Mouse (Mus musculus): ENCODE data around the gene Nkain1.

Nkain1 gene

DNA sequence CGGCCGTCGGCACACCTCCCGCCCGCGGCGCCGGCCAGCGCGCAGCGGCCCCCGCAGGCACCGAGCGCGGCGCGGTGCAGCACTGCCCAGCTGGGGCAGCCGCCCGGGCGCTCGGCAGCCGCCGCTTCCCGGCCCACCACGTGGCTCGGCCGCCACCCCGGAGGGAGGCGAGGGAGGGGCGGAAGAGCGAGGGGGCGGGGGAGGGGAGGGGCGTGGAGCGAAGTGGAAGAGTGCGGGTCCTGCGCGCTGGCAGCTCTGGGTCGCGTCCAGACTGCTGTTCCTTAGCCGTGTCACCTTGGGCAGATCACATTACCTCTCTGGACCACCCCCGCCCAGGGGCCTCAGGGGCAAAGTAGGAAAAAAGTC is at the start of gene Nkain1:
Gene Nkain1, minus strand, starts transcription at position 126 of the 366 bp plus-strand sequence.
- DNase-seq, result peak; percentile 41

- DNase-seq, result no peak
Observed at GRCm38 (mm10) chr4:130578734-130579274, 4.8 kb upstream of the Nkain1 start.

DNA sequence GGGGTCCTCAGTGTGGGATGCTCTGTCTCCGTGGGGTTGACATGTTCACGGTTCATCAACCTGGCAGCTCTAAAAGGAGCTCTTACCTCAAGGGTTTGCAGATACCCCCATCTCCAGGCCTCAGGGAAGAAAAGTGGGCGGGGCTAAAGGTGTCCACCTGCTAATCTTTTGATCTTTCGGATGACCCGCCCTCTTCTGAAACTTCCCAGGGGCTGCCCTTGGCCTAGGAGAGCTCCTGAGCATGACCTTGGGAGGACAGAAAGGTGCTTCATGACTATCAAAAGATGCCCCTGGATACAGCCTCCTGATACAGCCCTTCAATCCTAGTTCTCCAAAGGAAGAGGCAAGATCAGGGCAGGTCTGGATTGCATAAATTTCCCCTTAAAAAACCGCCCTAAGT is 3.1 kb upstream of the Nkain1 start:
- DNase-seq, result no peak

DNA sequence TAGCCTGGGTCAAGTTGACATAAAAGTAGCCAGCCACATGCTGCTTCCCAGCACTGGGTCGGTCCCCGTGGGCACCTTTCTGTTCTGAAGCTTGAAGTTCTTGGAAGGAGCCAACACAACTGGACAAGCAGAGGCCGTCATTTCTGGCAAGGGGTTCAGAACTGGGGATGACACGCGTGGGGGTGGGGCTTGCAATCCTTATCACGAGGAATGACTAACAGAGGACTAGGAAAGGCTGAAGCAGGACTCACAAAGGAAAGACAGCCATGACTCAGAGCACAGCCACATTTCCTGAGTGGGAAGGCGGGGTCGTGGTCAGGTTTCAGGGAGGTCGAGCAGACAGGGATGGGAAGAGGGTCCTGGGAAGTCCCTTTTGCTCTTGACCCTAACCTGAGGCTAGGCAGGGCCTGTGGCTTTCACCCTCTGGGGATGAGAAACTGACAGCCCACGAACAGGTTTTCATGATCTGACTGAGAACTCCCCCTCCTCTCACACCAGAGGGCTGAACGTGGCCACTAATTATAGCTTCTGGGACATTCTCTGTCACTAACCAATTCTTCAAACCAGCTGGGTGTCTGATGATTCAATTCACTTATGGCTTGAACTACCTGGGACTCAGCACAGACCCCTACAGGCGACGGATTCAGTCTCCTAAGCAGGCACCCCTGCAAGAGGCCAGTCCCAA is 2.4 kb upstream of the Nkain1 start:
- no peak for DNase-seq

- DNase-seq, result no peak
Observed at GRCm38 (mm10) chr4:130575533-130575932, 1.6 kb upstream of the Nkain1 start.

GRCm38 (mm10) chr4:130574861-130575460 is 988 bp upstream of the Nkain1 start:
- DNase-seq, result no peak

DNA sequence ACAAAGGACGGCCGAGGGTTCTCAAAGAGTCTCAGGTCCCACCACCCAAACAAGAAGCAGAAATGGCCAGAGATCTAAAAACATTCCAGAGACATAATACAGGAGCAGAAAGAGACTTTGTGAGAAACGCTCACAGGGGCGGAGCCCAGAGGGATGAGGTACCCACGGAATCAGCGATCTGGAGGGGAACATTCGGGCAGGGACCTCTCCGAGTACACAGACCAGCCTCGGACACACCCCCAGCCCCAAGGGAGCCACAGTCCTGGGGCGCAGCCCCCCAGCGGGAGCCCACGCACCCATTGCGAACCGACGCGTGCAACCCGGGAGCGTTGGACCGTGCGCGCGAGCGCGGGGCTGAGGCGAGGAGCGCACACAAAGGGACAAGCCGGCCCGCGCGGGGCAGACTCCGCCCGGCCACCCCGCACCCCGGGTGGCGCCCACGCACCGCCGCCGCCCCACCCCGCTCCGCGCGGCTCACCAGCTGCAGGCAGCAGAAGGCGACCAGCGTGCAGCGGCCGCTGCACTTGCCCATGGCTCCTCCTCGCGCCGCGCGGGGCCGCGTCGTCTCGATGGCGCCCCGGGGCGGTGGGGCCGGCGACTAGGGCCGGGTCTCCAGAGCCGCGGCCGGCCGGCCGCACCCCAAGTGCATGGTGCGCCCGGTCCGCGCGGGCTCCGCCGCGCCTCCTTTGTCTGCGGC is 474 bp downstream of the Nkain1 start:
- DNase-seq, result no peak

- no peak for DNase-seq
Observed at GRCm38 (mm10) chr4:130573012-130573350, 992 bp downstream of the Nkain1 start.

DNA sequence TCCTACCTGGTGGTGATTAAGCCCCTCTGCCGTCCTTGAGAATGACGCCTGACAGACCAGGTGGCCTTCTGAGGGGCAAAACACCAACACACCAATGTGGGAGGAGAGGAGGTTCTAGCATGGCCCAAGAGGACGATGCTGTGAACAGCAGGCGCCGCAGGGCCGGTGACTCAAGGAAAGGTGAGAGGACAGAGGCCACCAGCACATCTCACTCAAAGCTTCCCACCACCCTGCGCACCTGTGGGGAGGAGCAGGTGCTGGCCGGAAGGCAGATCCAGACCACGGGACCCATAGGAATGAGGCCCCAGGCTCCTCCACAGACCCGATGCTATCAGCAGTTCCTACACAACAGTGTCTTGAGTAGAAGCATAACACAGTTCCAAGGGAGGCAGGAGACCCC is 1.4 kb downstream of the Nkain1 start:
- no peak for DNase-seq

- DNase-seq, result no peak
Observed at GRCm38 (mm10) chr4:130570941-130571720, 2.8 kb downstream of the Nkain1 start.

GRCm38 (mm10) chr4:130568043-130568978 is 5.7 kb downstream of the Nkain1 start:
- peak; percentile 81 for DNase-seq

DNA sequence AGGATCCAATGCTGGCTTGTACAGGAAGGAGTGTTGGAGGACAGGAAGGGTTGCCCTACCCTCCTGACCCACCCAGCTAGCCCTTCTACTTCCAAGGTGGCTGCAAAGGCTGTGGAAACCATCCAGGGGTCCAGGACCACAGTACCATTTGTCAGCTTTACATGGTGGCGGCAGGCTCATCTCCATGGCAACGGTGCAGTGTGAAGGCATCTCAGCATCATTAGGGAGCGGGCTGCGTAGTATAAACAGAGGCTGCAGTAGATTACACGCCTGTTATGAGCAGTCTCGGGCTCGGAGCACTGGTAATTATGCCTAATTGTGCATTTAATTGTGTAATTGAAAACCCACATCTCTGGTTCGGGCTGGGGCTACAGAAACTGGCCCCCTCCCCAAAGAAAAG is 10.2 kb downstream of the Nkain1 start:
- DNase-seq, result no peak

DNA sequence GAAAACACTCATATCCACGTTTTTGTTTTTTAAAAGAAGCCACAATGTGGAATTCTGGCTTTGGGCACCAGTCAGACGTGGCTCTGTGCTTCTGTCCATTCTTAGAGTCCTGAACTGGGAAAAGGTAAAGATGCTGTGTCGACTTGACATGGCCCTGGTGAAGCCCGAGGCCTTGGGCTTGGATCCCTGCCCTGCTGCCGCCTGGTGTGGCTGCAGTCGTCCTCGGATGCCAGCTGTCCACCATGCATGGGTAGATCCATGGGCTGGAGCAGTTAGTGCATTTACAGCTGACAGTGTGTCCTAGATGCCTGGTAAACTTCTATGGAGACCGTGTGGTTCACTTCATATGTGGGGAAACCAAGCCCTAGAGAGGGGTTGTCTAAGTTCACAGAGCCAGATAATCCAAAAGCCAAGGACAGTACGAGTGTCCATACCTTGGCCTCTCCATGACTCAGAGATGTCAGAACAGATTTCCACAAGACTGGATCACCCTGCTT is 10.7 kb downstream of the Nkain1 start:
- DNase-seq, result no peak

- no peak for DNase-seq
Observed at GRCm38 (mm10) chr4:130560576-130561310, 13.2 kb downstream of the Nkain1 start.

DNA sequence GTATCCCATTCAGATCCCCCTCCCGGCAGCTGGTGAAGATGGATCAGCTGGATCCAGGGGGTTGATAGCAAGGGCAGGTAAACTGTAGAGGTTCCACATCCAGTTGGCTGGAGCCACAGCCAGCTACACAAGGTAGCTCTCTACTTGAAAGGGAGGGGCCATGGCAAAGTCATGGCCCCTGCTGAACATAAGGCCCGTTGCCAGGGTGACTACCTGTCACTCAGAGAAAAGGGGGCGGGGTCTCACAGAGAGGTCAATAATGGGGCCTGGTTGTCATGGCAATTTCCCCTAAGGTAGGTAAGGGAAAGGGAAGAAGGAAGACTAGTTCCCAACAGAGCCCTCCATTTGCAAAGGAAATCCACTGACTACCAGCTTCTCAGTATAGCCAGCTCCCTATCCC is 14.8 kb downstream of the Nkain1 start:
- no peak for DNase-seq

DNA sequence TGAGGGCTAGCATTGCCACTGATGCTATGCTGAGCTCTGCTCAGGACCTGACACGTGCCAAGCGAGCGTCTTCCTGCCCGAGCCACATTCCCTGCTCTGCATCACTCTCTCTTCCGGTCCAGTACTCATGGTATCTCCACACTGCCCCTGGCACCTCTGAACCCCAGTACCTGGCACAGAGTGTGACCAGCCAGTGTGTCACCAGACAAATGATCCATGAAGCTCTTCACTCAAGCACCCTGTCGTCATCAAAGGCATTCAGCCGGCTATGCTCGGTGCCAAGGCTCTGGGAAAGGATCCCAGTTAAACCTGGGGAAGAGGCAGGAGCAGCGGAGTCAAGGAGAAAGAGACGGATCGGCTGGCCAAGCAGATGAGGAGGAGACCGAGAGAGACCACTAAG is 16.1 kb downstream of the Nkain1 start:
- DNase-seq, result peak; percentile 69

- no peak for DNase-seq
Observed at GRCm38 (mm10) chr4:130556992-130557391, 17.0 kb downstream of the Nkain1 start.

DNA sequence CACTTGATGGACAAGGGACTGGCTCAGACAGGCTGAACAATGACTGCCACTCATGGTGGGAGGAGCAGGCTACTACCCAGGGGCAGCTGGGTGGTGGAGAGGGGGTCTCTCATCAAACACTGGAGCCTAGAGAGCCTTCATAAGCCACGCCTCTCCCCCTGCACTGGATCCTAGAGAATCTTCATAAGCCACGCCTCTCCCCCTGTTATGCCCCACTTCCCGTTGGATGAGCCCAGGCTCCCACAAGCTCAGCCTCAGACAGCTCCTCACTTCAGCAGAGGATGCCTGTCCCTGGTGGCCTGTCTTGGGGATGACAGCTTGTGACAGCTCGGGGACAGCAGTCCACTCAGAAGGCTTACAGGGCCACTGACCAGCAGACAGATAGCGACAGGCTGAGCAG is 17.7 kb downstream of the Nkain1 start:
- DNase-seq, result peak; percentile 50

GRCm38 (mm10) chr4:130553121-130553448 is 20.9 kb downstream of the Nkain1 start:
- no peak for DNase-seq

DNA sequence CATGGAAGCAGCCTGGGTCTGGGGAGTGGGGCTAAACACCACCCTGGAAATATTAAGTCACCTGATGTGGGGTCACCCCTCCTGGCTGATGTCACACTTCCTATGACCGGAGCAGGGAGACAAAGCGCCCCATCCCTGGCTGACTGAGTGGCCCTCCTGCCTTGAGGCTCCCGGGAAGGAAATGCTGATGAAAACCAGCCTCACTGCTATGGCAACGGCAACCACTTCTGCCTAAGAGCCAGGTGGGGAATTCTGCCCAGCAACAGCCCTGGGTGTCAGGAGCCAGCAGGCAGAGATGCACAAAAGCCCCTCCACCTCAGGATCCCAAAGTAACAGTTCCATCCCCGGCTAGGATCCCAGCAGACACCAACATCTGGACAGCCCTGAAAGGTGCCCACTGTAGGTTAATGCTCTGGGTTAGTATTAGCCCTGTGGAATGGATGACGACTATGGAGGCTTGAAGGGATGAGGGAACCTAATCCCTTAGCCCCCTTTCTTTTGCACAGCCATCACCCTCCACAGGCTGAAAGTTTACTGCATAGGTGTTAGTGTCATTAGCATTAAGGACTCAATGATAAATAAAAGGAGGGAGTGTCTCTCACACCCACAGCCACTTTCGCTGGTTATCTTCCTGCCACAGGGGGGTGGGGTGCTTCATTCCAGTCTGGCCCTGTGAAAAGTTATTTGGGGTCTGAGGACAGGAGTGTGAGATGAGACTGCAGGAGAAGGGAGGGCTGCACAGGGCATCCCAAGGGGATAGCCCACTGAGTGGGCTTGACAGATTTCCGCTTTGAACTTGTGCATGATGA is 21.5 kb downstream of the Nkain1 start:
- no peak for DNase-seq

- no peak for DNase-seq
Observed at GRCm38 (mm10) chr4:130550511-130550910, 23.5 kb downstream of the Nkain1 start.
